Comparison of ENCODE assay signal across 20 mouse cellular contexts in genomic region chr3:67084742-67085141, GRCm38 (mm10).
DNase-seq lines count a peak whose midpoint lies in the region; ATAC-seq lines count a peak whose summit lies in the region.
"Had no signal": no experiment of that assay in that cellular context is flagged by ENCODE, and none has a peak within 500 bp of the region (broad histone marks: within the 10 kb centered on the region; RNA-seq: fewer than 3 reads in every experiment).

No protein-coding gene starts in this region.

- H3K9me3 ChIP-seq in forebrain, embryonic 16.5 days (ENCODE audit: control insufficient read depth, low read length) = no peaks in the 10 kb centered on the region
- no peaks in the 10 kb centered on the region for H3K9me3 ChIP-seq in forebrain, embryonic 12.5 days
- H3K9me3 ChIP-seq in midbrain, embryonic 15.5 days = no peaks in the 10 kb centered on the region; the same call in 1 of the 2 replicates
- peaks cover 8% of the 10 kb centered on the region for H3K9me3 ChIP-seq in midbrain, embryonic 10.5 days (replicated peaks)
- H3K9me3 ChIP-seq: embryonic facial prominence, embryonic 13.5 days; embryonic facial prominence, embryonic 15.5 days had no signal

- ATAC-seq in forebrain, embryonic 16.5 days = peak; percentile 66; the same call in 1 of the 2 replicates
- ATAC-seq in forebrain, embryonic 12.5 days (ENCODE audit: low FRiP score) = no peak
- peak; percentile 63; the same call in 1 of the 2 replicates for ATAC-seq in midbrain, embryonic 15.5 days (replicated peaks)
- ATAC-seq: forebrain, embryonic 14.5 days had no signal

- no peaks in the 10 kb centered on the region for H3K36me3 ChIP-seq in forebrain, embryonic 16.5 days (ENCODE audit: control insufficient read depth, insufficient read depth)
- no peaks in the 10 kb centered on the region for H3K36me3 ChIP-seq in forebrain, embryonic 12.5 days (replicated peaks)
- H3K36me3 ChIP-seq in midbrain, embryonic 15.5 days (replicated peaks) = no peaks in the 10 kb centered on the region
- H3K36me3 ChIP-seq in midbrain, embryonic 10.5 days = peaks cover 3% of the 10 kb centered on the region; the same call in 1 of the 2 replicates
- H3K36me3 ChIP-seq in splenic B cell, adult 2 months (ENCODE audit: control insufficient read depth, insufficient read depth, low read length, poor library complexity, severe bottlenecking) = no peaks in the 10 kb centered on the region
- H3K36me3 ChIP-seq: embryonic facial prominence, embryonic 13.5 days; embryonic facial prominence, embryonic 15.5 days had no signal

- no peak overlapping the region for H3K27ac ChIP-seq in forebrain, embryonic 16.5 days (ENCODE audit: low read length)
- H3K27ac ChIP-seq in forebrain, embryonic 12.5 days = no peak overlapping the region
- H3K27ac ChIP-seq in midbrain, embryonic 15.5 days = no peak overlapping the region
- H3K27ac ChIP-seq in midbrain, embryonic 10.5 days (replicated peaks) = no peak overlapping the region
- H3K27ac ChIP-seq: embryonic facial prominence, embryonic 13.5 days; embryonic facial prominence, embryonic 15.5 days had no signal

- 69% methylated on average over 1 of the region's 1 CpGs for WGBS in forebrain, embryonic 16.5 days
- 85% methylated on average over 1 of the region's 1 CpGs for WGBS in forebrain, embryonic 12.5 days
- WGBS in midbrain, embryonic 15.5 days = 82% methylated on average over 1 of the region's 1 CpGs
- 90% methylated on average over 1 of the region's 1 CpGs for WGBS in midbrain, embryonic 10.5 days

- no peaks in the 10 kb centered on the region for H3K27me3 ChIP-seq in forebrain, embryonic 16.5 days (replicated peaks; ENCODE audit: control insufficient read depth, insufficient read depth, low read length)
- H3K27me3 ChIP-seq in forebrain, embryonic 12.5 days = no peaks in the 10 kb centered on the region
- no peaks in the 10 kb centered on the region for H3K27me3 ChIP-seq in midbrain, embryonic 15.5 days (replicated peaks)
- no peaks in the 10 kb centered on the region for H3K27me3 ChIP-seq in midbrain, embryonic 10.5 days (ENCODE audit: low read depth, poor library complexity, severe bottlenecking)
- no peaks in the 10 kb centered on the region for H3K27me3 ChIP-seq in splenic B cell, adult 2 months (ENCODE audit: control insufficient read depth, insufficient read depth, low read length, poor library complexity, severe bottlenecking)
- H3K27me3 ChIP-seq: embryonic facial prominence, embryonic 13.5 days; embryonic facial prominence, embryonic 15.5 days had no signal

- DNase-seq in midbrain, embryonic 10.5 days (ENCODE audit: low spot score) = no peak
- peak; percentile 7 for DNase-seq in retina, postnatal 1 day
- DNase-seq in retina, embryonic 14.5 days (ENCODE audit: low spot score) = no peak
- peak; percentile 3 for DNase-seq in splenic B cell, adult 2 months (ENCODE audit: low read depth, low spot score)
- no peak for DNase-seq in embryo, embryonic 11 days
- DNase-seq: adrenal gland, adult 2 months; adrenal gland, postnatal 10 days; adrenal gland, postnatal 25 days; cerebellum, adult 11-12 months; cerebellum, adult 2 months; cerebellum, adult 9-10 months; cerebellum, postnatal 10 days; cerebellum, postnatal 25 days had no signal

- no peak overlapping the region for H3K9ac ChIP-seq in forebrain, embryonic 16.5 days (replicated peaks; ENCODE audit: low read depth, low read length)
- H3K9ac ChIP-seq in forebrain, embryonic 12.5 days = no peak overlapping the region
- no peak overlapping the region for H3K9ac ChIP-seq in midbrain, embryonic 15.5 days
- H3K9ac ChIP-seq: embryonic facial prominence, embryonic 13.5 days; embryonic facial prominence, embryonic 15.5 days had no signal

- H3K4me3 ChIP-seq in forebrain, embryonic 16.5 days (replicated peaks; ENCODE audit: low read length) = no peak overlapping the region
- no peak overlapping the region for H3K4me3 ChIP-seq in forebrain, embryonic 12.5 days (replicated peaks)
- no peak overlapping the region for H3K4me3 ChIP-seq in midbrain, embryonic 15.5 days
- no peak overlapping the region for H3K4me3 ChIP-seq in midbrain, embryonic 10.5 days
- H3K4me3 ChIP-seq: embryonic facial prominence, embryonic 13.5 days; embryonic facial prominence, embryonic 15.5 days; erythroblast, embryonic 14.5 days had no signal

- no peak overlapping the region for H3K4me2 ChIP-seq in forebrain, embryonic 16.5 days (ENCODE audit: low read length)
- no peak overlapping the region for H3K4me2 ChIP-seq in forebrain, embryonic 12.5 days
- no peak overlapping the region for H3K4me2 ChIP-seq in midbrain, embryonic 15.5 days
- H3K4me2 ChIP-seq: embryonic facial prominence, embryonic 13.5 days; embryonic facial prominence, embryonic 15.5 days had no signal

- no peaks in the 10 kb centered on the region for H3K4me1 ChIP-seq in forebrain, embryonic 16.5 days (replicated peaks; ENCODE audit: control insufficient read depth, insufficient read depth, low read length)
- no peaks in the 10 kb centered on the region for H3K4me1 ChIP-seq in forebrain, embryonic 12.5 days
- no peaks in the 10 kb centered on the region for H3K4me1 ChIP-seq in midbrain, embryonic 15.5 days
- no peaks in the 10 kb centered on the region for H3K4me1 ChIP-seq in midbrain, embryonic 10.5 days
- H3K4me1 ChIP-seq: embryonic facial prominence, embryonic 13.5 days; embryonic facial prominence, embryonic 15.5 days had no signal

Comparison
In these comparisons a context has a peak if more than half of its experiments do, and no peak if none do; other contexts are left out.
1. DNase-seq: peak in retina, postnatal 1 day (single experiment) and splenic B cell, adult 2 months (single experiment); none in midbrain, embryonic 10.5 days (single experiment), retina, embryonic 14.5 days (single experiment) and embryo, embryonic 11 days (single experiment).